Mouse (Mus musculus) myocyte (in vitro differentiated cells): Measurements from ENCODE around the gene Gm20671.

ENCODE experiments used
- CEBPB ChIP-seq: IDR thresholded peaks from 2 replicates; pipeline ENCODE4 v1.6.1; 2011; ENCODE audit warnings: mild to moderate bottlenecking, moderate library complexity; ENCODE audit not compliant: poor library complexity, insufficient read depth, severe bottlenecking
- MYOD1 ChIP-seq, 3 experiments: IDR thresholded peaks; one replicate each; pipeline ENCODE4 v1.6.1; 2011; ENCODE audit warnings: control low read depth in 2 of 3, low read depth in 2 of 3, mild to moderate bottlenecking in 2 of 3, moderate library complexity in 1 of 3; ENCODE audit not compliant: insufficient read length in 2 of 3, control insufficient read depth in 1 of 3
- MYOG ChIP-seq, 3 experiments: IDR thresholded peaks; one replicate each; pipeline ENCODE4 v1.6.1; 2011; ENCODE audit warnings: control low read depth in 2 of 3, low read depth in 2 of 3, mild to moderate bottlenecking in 2 of 3; ENCODE audit not compliant: insufficient read length in 2 of 3, control insufficient read depth in 1 of 3, insufficient read depth in 1 of 3
- POLR2A ChIP-seq: IDR thresholded peaks from one replicate; pipeline ENCODE4 v1.6.1; 2011; ENCODE audit warnings: low read depth, mild to moderate bottlenecking, control low read depth, moderate library complexity; ENCODE audit not compliant: insufficient read length
- POLR2AphosphoS2 ChIP-seq: IDR thresholded peaks from one replicate; pipeline ENCODE4 v1.6.1; 2011; ENCODE audit warnings: low read depth, control low read depth; ENCODE audit not compliant: insufficient read length
- REST ChIP-seq: IDR thresholded peaks from one replicate; pipeline ENCODE4 v1.6.1; 2011; ENCODE audit warnings: mild to moderate bottlenecking, control low read depth, moderate library complexity; ENCODE audit not compliant: insufficient read depth, insufficient read length
- TCF12 ChIP-seq: IDR thresholded peaks from one replicate; pipeline ENCODE4 v1.6.1; 2011; ENCODE audit warnings: mild to moderate bottlenecking, control low read depth; ENCODE audit not compliant: poor library complexity, insufficient read depth, severe bottlenecking
- USF1 ChIP-seq: IDR thresholded peaks from one replicate; pipeline ENCODE4 v1.6.1; 2011; ENCODE audit warnings: low read depth, mild to moderate bottlenecking, control low read depth, moderate library complexity

GRCm38 (mm10) chr5:32742149-32742548 lies 84.8 kb downstream of the Gm20671 start:
- TF ChIP-seq POLR2A (no peak), MYOG (IDR thresholded peaks at IDR 0.05; ENCODE audit: control insufficient read depth in 1 of 3, insufficient read depth in 1 of 3, insufficient read length in 2 of 3, low read depth in 2 of 3) (no peak), CEBPB (no peak), USF1 (no peak), MYOD1 (IDR thresholded peaks at IDR 0.05; ENCODE audit: control insufficient read depth in 1 of 3, insufficient read length in 2 of 3, low read depth in 2 of 3) (no peak), TCF12 (no peak), POLR2AphosphoS2 (no peak), REST (no peak)
